Mouse (Mus musculus) limb, embryonic 15.5 days (tissue): ENCODE measurements around the gene Ltbp2. TPM values are rescaled to one million over a fixed set of nuclear protein-coding genes. Genes with fewer than 3 reads are reported as not detected.

Experiments
- ATAC-seq: fragments of 200-750 bp; cut with Nextera tagmentation; 2 replicates; pipeline ENCODE4 v1.8.0; 2017; ENCODE audit warnings: low read depth, moderate TSS enrichment; ENCODE audit not compliant: insufficient number of reproducible peaks, low FRiP score, low TSS enrichment
- H3K27ac ChIP-seq: fragments of 300-500 bp; sonication (generic); 2 replicates; pipeline ENCODE4 v1.5.1; 2015; ENCODE audit warnings: moderate library complexity, mild to moderate bottlenecking, inconsistent platforms
- H3K27me3 ChIP-seq: fragments of 300-500 bp; sonication (generic); 2 replicates; pipeline ENCODE4 v1.6.1; 2015; ENCODE audit warnings: inconsistent platforms
- H3K36me3 ChIP-seq: fragments of 300-500 bp; sonication (generic); 2 replicates; pipeline ENCODE4 v1.6.1; 2015; ENCODE audit warnings: inconsistent platforms
- H3K4me1 ChIP-seq: fragments of 300-500 bp; sonication (generic); 2 replicates; pipeline ENCODE4 v1.6.1; 2015; ENCODE audit warnings: inconsistent platforms
- H3K4me2 ChIP-seq: fragments of 300-500 bp; sonication (generic); 2 replicates; pipeline ENCODE4 v1.6.1; 2015; ENCODE audit warnings: mild to moderate bottlenecking, inconsistent platforms
- H3K4me3 ChIP-seq: fragments of 300-500 bp; sonication (generic); 2 replicates; pipeline ENCODE4 v1.5.1; 2015; ENCODE audit warnings: mild to moderate bottlenecking, inconsistent platforms
- H3K9ac ChIP-seq: fragments of 300-500 bp; sonication (generic); 2 replicates; pipeline ENCODE4 v1.6.1; 2015; ENCODE audit warnings: inconsistent platforms
- H3K9me3 ChIP-seq: fragments of 300-500 bp; sonication (generic); 2 replicates; pipeline ENCODE4 v1.6.1; 2016; ENCODE audit warnings: inconsistent platforms
- WGBS: fragments of 180-500 bp; shearing (Covaris S2); methylation state at CpG from one replicate; pipeline ENCODE4 v1.1.7; 2015; 5-methylcytosine and 5-hydroxymethylcytosine counted together
- polyA plus RNA-seq: library from polyadenylated mRNA; unstranded; fragments of >200 nt; fragmentation: Nextera tagmentation; extraction: Ambion mirVana; gene quantifications from 2 replicates; pipeline ENCODE4 v1.2.1, GENCODE M21; 2015

The Ltbp2 gene
- polyA plus RNA-seq, 1 experiment from 2014 or later = 7.1 TPM

DNA sequence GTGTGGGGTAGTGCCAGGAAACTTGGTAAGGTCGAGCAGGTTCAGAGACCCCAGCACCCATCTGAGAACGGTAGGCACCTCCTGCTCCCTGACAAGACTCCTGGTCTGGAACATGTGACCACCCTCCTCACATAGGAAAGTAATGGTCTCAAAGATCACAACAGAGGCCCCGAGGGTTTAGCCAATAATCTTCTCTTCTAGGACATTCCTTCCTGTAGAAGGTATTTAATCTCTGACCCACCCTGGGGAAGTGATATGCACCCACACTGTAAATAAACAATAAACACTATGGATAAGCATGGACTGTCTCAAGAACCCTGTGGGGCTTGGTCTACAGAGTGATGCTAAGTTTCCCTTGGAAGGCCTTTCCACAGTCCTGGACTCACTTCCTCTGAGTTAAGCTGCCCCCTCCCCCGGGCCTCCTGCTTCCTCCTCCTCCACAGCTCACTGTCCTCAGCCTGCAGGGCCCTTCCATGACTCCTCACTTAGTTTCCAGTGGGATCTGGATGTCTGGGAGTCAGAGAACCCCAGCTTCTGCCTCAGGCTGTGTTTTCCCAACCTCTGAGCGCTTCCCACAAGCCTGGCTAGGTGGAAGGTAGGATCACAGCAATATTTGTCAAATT lies 110.1 kb downstream of the Ltbp2 start:
- ATAC-seq = no peak
- Histone ChIP-seq H3K4me3 (no peak overlapping the region), H3K4me2 (no peak overlapping the region), H3K9ac (no peak overlapping the region), H3K36me3 (peaks cover 34% of the 10 kb centered on the region), H3K27ac (no peak overlapping the region), H3K4me1 (peaks cover 8% of the 10 kb centered on the region), H3K9me3 (no peaks in the 10 kb centered on the region), H3K27me3 (no peaks in the 10 kb centered on the region)
- 81% methylated on average over 5 of the region's 5 CpGs for WGBS

DNA sequence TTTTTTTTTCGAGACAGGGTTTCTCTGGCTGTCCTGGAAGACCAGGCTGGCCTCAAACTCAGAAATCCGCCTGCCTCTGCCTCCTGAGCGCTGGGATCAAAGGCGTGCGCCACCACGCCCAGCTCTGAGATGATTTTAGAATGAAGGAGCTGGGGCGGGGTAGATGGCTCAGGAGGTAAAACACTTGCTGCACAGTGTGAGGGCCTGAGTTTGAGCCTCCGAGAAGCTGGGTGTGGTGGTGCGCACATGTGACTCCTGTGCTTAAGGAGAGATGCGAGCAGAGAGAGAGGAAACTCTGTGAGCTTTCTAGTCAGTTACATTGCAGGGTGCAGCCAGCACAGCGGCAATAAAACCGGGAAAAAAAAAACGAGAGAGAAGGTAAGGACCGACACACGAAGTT lies 110.8 kb downstream of the Ltbp2 start:
- Histone ChIP-seq H3K4me2 (no peak overlapping the region), H3K9ac (no peak overlapping the region), H3K27ac (no peak overlapping the region), H3K9me3 (no peaks in the 10 kb centered on the region), H3K4me1 (0 out of 2 replicates have a peak, but pooled peaks cover under 1% of the 10 kb centered on the region), H3K36me3 (peaks cover 36% of the 10 kb centered on the region), H3K27me3 (no peaks in the 10 kb centered on the region), H3K4me3 (no peak overlapping the region)
- WGBS = 87% methylated on average over 15 of the region's 15 CpGs
- no peak for ATAC-seq

DNA sequence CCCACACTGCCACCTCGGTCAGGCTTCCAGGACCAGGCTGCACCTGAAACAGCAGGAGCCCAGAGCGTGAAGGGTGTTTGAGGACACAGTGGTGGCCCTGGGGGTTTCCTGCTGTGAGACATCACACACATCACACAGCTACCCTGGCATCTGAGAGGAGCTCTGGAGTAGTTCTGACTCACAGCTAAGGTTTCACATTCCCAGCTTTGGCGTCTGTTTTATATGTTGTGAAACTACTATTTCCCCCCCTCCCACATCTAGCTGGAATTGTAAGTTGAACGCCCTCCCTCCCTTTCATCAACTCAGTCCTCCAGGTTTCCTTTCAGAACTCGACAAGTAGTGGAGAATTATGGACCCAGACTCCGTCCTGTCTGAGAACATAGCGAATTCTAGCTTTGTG lies 111.6 kb downstream of the Ltbp2 start:
- no peaks in the 10 kb centered on the region for H3K9me3 ChIP-seq
- ATAC-seq = no peak
- 71% methylated on average over 7 of the region's 7 CpGs for WGBS
- no peak overlapping the region for H3K4me2 ChIP-seq
- no peak overlapping the region for H3K4me3 ChIP-seq
- no peaks in the 10 kb centered on the region for H3K4me1 ChIP-seq
- peaks cover 42% of the 10 kb centered on the region for H3K36me3 ChIP-seq
- H3K9ac ChIP-seq = no peak overlapping the region
- no peak overlapping the region for H3K27ac ChIP-seq
- no peaks in the 10 kb centered on the region for H3K27me3 ChIP-seq

DNA sequence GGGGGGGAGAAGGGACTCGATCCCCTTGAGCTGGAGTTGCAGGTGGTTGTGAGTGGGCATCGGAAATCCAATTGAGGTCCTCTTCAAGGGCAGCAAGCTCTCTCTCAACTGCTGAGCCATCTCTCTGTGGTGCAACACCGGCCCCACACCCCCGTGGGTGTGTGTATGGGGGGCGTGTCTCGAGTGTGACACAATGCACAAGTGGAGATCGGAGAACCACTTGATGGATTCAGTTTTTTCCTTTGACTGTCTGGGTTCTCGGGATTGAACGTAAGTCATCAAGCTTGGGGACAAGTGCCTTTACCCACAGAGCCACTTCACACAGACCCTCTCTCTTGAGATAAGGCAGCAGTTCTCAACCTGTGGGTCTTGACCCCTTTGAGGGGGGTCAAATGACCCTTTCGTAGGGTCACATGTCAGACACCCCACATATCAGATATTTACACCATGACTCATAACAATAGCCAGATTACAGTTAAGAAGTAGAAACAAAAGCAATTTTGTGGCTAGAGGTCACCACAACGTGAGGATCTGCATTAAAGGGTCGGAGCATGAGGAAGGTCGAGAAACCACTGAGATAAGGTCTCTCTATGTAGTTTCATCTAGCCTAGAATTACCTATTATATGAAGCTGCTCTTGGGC lies 112.6 kb downstream of the Ltbp2 start:
- H3K4me3 ChIP-seq = no peak overlapping the region
- 91% methylated on average over 13 of the region's 13 CpGs for WGBS
- H3K9ac ChIP-seq = no peak overlapping the region
- no peak overlapping the region for H3K27ac ChIP-seq
- no peak for ATAC-seq
- no peaks in the 10 kb centered on the region for H3K4me1 ChIP-seq
- no peaks in the 10 kb centered on the region for H3K27me3 ChIP-seq
- no peaks in the 10 kb centered on the region for H3K9me3 ChIP-seq
- peaks cover 48% of the 10 kb centered on the region for H3K36me3 ChIP-seq
- no peak overlapping the region for H3K4me2 ChIP-seq

DNA sequence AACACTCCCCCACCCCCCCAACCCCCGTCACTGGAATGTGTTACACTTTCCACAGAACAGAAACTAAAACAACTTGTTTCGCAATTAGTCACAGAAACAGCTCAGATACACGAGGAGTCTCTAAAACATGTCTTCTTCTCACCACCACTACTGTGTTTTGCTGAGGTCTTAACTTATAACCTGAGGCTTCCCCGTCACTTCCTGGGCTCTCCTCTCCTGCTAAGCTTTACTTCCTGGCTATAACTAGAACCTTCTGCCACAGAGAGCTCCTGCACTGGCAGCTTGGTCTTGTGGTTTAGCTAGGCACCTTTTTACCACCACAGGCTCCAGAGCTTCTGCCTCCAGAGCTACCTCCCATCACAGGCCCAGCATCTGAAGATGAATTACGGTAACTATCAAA lies 113.8 kb downstream of the Ltbp2 start:
- no peak overlapping the region for H3K27ac ChIP-seq
- no peaks in the 10 kb centered on the region for H3K4me1 ChIP-seq
- no peak overlapping the region for H3K4me2 ChIP-seq
- H3K9ac ChIP-seq = no peak overlapping the region
- no peak for ATAC-seq
- peaks cover 57% of the 10 kb centered on the region for H3K36me3 ChIP-seq
- H3K4me3 ChIP-seq = no peak overlapping the region
- H3K27me3 ChIP-seq = no peaks in the 10 kb centered on the region
- H3K9me3 ChIP-seq = no peaks in the 10 kb centered on the region
- 77% methylated on average over 5 of the region's 5 CpGs for WGBS

DNA sequence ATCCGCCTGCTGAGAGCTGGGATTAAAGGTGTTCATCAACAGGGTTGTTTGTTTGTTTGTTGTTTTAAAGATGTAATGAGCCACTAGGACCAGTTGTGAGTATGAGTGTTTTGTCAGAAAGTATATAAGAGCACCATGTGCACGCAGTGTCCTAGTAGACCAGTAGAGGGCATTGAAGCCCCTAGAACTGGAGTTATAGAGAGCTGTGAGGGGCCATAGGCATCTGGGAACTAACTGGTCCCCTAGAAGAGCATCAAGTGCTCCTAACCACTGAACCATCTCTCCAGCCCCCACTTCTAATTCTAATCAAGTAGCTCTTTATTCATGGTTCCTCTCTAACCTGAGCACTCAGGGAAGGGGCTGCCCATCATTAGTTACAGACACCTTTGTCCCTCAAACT lies 117.3 kb downstream of the Ltbp2 start:
- peaks cover 65% of the 10 kb centered on the region for H3K36me3 ChIP-seq
- ATAC-seq = no peak
- no peak overlapping the region for H3K4me2 ChIP-seq
- no peaks in the 10 kb centered on the region for H3K9me3 ChIP-seq
- H3K27ac ChIP-seq = no peak overlapping the region
- no peak overlapping the region for H3K4me3 ChIP-seq
- no peaks in the 10 kb centered on the region for H3K27me3 ChIP-seq
- no peak overlapping the region for H3K9ac ChIP-seq
- 77% methylated on average over 2 of the region's 2 CpGs for WGBS
- H3K4me1 ChIP-seq = no peaks in the 10 kb centered on the region

DNA sequence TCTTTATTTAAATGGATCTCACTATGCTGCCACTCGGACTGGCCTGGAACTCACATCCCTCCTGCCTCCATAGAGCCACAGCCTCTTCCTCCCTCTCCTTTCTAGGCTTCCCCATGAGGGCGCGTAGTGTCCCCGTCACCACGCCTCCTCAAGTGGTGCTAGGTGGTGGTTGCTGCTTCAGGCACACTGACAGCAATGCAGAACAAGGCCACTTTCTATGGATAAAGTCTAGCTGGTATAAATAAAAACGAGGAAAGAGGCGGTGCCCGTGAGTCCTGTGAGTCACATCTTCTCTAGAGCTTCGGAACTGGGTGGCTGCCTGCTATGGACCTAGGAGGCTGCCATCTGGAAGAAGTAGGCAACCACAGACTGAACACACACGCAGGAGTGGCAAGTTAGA lies 120.3 kb downstream of the Ltbp2 start:
- 0 out of 2 replicates have a peak, but pooled peaks cover 4% of the 10 kb centered on the region for H3K4me1 ChIP-seq
- H3K4me2 ChIP-seq = no peak overlapping the region
- H3K27me3 ChIP-seq = no peaks in the 10 kb centered on the region
- no peaks in the 10 kb centered on the region for H3K9me3 ChIP-seq
- H3K9ac ChIP-seq = no peak overlapping the region
- ATAC-seq = no peak
- 87% methylated on average over 10 of the region's 10 CpGs for WGBS
- no peak overlapping the region for H3K27ac ChIP-seq
- H3K4me3 ChIP-seq = no peak overlapping the region
- peaks cover 47% of the 10 kb centered on the region for H3K36me3 ChIP-seq

DNA sequence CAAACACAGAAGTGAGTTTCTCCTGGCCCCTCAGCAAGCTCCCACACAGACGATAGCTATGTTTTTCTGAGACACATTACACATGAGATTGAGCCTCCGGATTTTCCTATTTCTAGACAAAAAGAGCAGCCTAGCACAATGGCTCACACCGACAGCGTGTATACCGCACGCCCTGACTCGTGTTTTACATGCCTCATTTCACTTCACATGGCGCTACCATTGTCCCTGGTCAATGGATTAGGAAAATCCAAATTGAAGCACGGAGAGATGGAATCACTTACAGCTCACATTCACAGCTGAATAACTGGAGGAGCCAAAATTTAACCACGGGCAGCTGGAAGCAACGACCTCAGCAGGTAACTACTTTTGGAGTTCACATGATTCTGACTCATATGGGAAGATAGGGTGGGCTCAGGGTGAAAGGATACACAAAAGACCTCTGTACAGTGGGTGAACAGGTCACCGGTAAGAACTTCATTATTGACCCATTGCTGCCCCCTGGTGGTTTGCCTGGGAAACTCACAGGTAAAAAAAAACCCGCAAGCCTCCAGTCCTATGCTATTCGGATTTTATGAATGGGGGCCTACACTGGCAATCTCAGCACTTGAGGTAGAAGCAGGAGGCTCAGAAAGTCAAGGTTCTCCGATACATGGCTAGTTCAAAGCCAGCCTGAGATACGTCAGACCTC lies 121.2 kb downstream of the Ltbp2 start:
- H3K9ac ChIP-seq = no peak overlapping the region
- 0 out of 2 replicates have a peak, but pooled peaks cover 6% of the 10 kb centered on the region for H3K4me1 ChIP-seq
- 67% methylated on average over 16 of the region's 16 CpGs for WGBS
- H3K4me2 ChIP-seq = no peak overlapping the region
- H3K27ac ChIP-seq = no peak overlapping the region
- no peaks in the 10 kb centered on the region for H3K9me3 ChIP-seq
- ATAC-seq = no peak
- no peak overlapping the region for H3K4me3 ChIP-seq
- peaks cover 41% of the 10 kb centered on the region for H3K36me3 ChIP-seq
- no peaks in the 10 kb centered on the region for H3K27me3 ChIP-seq

DNA sequence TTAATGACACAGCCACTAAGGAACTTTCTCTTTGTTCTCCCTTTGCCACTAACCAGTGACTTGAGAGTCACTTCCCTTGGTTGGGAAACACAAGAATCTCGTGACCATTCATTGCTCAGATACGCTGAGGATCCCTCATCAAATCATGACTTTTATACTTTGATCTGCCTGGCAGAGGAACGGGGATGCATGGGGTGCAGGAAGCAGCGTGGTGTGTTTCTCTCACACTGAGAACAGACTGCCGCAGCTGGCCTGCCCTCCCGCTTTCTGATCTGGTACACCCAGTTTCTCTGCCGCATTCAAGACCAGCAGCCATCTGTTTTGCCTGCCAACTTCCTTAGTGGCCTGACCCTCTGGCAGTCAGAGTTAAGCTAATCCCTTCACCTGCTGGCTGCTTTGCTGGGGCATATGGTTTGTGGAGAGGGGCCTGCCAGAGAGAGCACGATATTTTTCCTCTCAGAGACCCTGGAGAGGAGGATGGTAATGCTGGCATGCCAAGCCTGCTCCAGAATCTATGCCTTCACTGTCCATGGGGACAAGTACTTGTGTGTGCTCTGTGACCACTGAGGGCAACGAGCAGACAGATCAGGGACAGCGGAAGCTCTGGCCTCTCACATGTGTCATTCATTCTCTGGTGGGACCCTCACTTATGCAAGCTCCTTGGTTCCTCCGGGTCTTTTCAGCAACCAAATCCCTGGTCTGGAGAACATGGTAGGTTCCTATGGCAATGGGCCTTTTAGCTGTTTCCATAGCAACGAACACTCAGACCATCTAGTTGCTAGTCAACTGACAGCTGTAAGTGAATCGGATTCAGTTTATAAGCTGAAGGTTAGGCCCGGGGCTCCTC lies 124.0 kb downstream of the Ltbp2 start:
- 0 out of 2 replicates have a peak, but pooled peaks cover 6% of the 10 kb centered on the region for H3K4me1 ChIP-seq
- H3K4me2 ChIP-seq = no peak overlapping the region
- H3K9me3 ChIP-seq = no peaks in the 10 kb centered on the region
- peaks cover 18% of the 10 kb centered on the region for H3K36me3 ChIP-seq
- H3K4me3 ChIP-seq = no peak overlapping the region
- ATAC-seq = no peak
- no peaks in the 10 kb centered on the region for H3K27me3 ChIP-seq
- 35% methylated on average over 14 of the region's 14 CpGs for WGBS
- H3K27ac ChIP-seq = no peak overlapping the region
- no peak overlapping the region for H3K9ac ChIP-seq

DNA sequence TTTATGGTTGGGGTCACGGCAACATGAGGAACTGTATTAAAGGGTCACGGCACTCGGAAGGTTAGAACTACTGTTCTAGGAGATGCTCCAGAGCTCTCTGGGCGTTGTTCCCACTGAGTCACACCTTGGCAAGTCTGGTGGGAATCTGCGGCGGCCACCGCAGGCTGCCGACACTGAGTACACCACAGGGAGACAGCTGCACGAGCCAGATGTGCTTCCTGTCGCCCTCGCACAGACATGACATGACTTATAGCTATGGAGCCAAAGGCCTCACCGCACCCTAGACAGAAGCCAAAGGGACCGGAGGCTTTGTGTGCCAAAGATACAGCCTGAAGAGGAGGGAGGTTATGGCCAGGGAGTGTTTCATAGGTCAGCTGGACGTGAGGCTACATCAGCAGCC lies 125.7 kb downstream of the Ltbp2 start:
- Histone ChIP-seq H3K4me1 (0 out of 2 replicates have a peak, but pooled peaks cover 6% of the 10 kb centered on the region), H3K27ac (no peak overlapping the region), H3K27me3 (no peaks in the 10 kb centered on the region), H3K36me3 (peaks cover 1% of the 10 kb centered on the region; the same call in 1 of the 2 replicates), H3K9me3 (no peaks in the 10 kb centered on the region), H3K9ac (no peak overlapping the region), H3K4me2 (no peak overlapping the region), H3K4me3 (no peak overlapping the region)
- no peak for ATAC-seq
- WGBS = 39% methylated on average over 14 of the region's 14 CpGs

DNA sequence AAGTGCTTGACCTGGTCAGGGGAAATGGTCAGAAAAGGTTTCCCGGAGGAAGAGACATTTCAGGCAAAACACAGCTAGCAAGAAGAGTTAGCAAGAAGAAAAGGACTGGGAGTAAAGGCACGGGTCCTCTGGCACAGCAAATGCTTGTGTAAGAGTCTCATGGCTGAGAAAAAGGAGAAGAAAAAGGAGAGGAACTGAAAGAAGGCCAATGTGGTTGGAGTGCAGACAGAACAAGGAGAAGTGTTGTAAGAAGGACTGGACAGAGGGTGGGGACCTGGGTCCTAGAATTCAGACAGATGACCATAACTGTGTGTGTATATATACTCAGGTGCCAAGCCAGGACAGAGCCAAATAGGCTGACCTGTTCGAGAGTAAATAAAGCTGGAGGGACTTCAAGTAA lies 128.2 kb downstream of the Ltbp2 start:
- H3K4me1 ChIP-seq = 0 out of 2 replicates have a peak, but pooled peaks cover 6% of the 10 kb centered on the region
- no peak for ATAC-seq
- H3K27ac ChIP-seq = no peak overlapping the region
- H3K9me3 ChIP-seq = no peaks in the 10 kb centered on the region
- no peak overlapping the region for H3K4me2 ChIP-seq
- H3K9ac ChIP-seq = no peak overlapping the region
- WGBS = 68% methylated on average over 3 of the region's 3 CpGs
- no peaks in the 10 kb centered on the region for H3K27me3 ChIP-seq
- no peak overlapping the region for H3K4me3 ChIP-seq
- no peaks in the 10 kb centered on the region for H3K36me3 ChIP-seq
